Mouse (Mus musculus): Measurements from ENCODE around the gene Gm20388. TPM values are rescaled to one million over a fixed set of nuclear protein-coding genes. Genes with fewer than 3 reads are reported as not detected.
"Not testable (repeated sequence)": the region's sequence is repeated elsewhere in the genome, so short reads cannot be mapped to it uniquely, and the experiment has no call there.

The Gm20388 gene
- total RNA-seq, 2 experiments from 2014 or later: 2.4 to 2.6 TPM

GRCm38 (mm10) chr8:120675718-120676117 is 765.1 kb downstream of the Gm20388 start:
- no peak overlapping the region for H3K4me3 ChIP-seq
- DNase-seq (ENCODE audit: extremely low spot score in 1 of 2, low spot score in 2 of 2): no peak
- peak; percentile 43 for TF ChIP-seq CTCF (IDR thresholded peaks at IDR 0.05)
- H3K27ac ChIP-seq: no peak overlapping the region
- intact Hi-C loops (cut with DNase I): loop anchor here (2.0 kb wide), 1 partner anchor 417 kb away; no protein-coding TSS in a partner anchor

- Histone ChIP-seq H3K27ac (no peak overlapping the region), H3K4me3 (no peak overlapping the region)
- peak; percentile 82 to 86 for DNase-seq (ENCODE audit: extremely low spot score in 1 of 2, low spot score in 2 of 2)
- peak; percentile 95 for TF ChIP-seq CTCF (IDR thresholded peaks at IDR 0.05)
- intact Hi-C loops (cut with DNase I): no loop called here
Measured at GRCm38 (mm10) chr8:120678447-120678846, 767.8 kb downstream of the Gm20388 start.

- TF ChIP-seq CTCF (IDR thresholded peaks at IDR 0.05): no peak
- DNase-seq (ENCODE audit: extremely low spot score in 1 of 2, low spot score in 2 of 2): no peak
- no peak overlapping the region for H3K27ac ChIP-seq
- H3K4me3 ChIP-seq: no peak overlapping the region
- intact Hi-C loops (cut with DNase I): loop anchor here (1.0 to 5.0 kb wide), 2 partner anchors 57 to 116 kb away; partner anchors contain the start of gene Irf8
Measured at GRCm38 (mm10) chr8:120679629-120680387, 769.2 kb downstream of the Gm20388 start.

- H3K4me3 ChIP-seq; H3K27ac ChIP-seq; DNase-seq (ENCODE audit: extremely low spot score in 1 of 2, low spot score in 2 of 2): not testable (repeated sequence)
- intact Hi-C loops (cut with DNase I): loop anchor here (1.0 to 5.0 kb wide), 2 partner anchors 57 to 116 kb away; partner anchors contain the start of gene Irf8
- TF ChIP-seq CTCF (IDR thresholded peaks at IDR 0.05): peak; percentile 55
Measured at GRCm38 (mm10) chr8:120680405-120680804, 769.8 kb downstream of the Gm20388 start.

GRCm38 (mm10) chr8:120681113-120681512 is 770.5 kb downstream of the Gm20388 start:
- TF ChIP-seq CTCF (IDR thresholded peaks at IDR 0.05): no peak
- no peak overlapping the region for H3K4me3 ChIP-seq
- intact Hi-C loops (cut with DNase I): loop anchor here (5.0 kb wide), 1 partner anchor 56 kb away; the partner anchor contains the start of gene Irf8
- DNase-seq (ENCODE audit: extremely low spot score in 1 of 2, low spot score in 2 of 2): no peak
- H3K27ac ChIP-seq: no peak overlapping the region

GRCm38 (mm10) chr8:120683602-120684001 is 773.0 kb downstream of the Gm20388 start:
- no peak overlapping the region for H3K4me3 ChIP-seq
- peak; percentile 61 for TF ChIP-seq CTCF (IDR thresholded peaks at IDR 0.05)
- intact Hi-C loops (cut with DNase I): loop anchor here (5.0 kb wide), 1 partner anchor 54 kb away; the partner anchor contains the start of gene Irf8
- peak; percentile 54 to 55 for DNase-seq (ENCODE audit: extremely low spot score in 1 of 2, low spot score in 2 of 2)
- no peak overlapping the region for H3K27ac ChIP-seq

- DNase-seq (ENCODE audit: extremely low spot score in 1 of 2, low spot score in 2 of 2): no peak
- H3K27ac ChIP-seq: no peak overlapping the region
- H3K4me3 ChIP-seq: no peak overlapping the region
- intact Hi-C loops (cut with DNase I): loop anchor here (5.0 kb wide), 1 partner anchor 53 kb away; the partner anchor contains the start of gene Irf8
- no peak for TF ChIP-seq CTCF (IDR thresholded peaks at IDR 0.05)
Measured at GRCm38 (mm10) chr8:120684082-120684481, 773.4 kb downstream of the Gm20388 start.

GRCm38 (mm10) chr8:120685097-120685496 is 774.5 kb downstream of the Gm20388 start:
- H3K4me3 ChIP-seq: no peak overlapping the region
- TF ChIP-seq CTCF (IDR thresholded peaks at IDR 0.05): no peak
- DNase-seq (ENCODE audit: extremely low spot score in 1 of 2, low spot score in 2 of 2): no peak
- no peak overlapping the region; the same call in 1 of the 2 replicates for H3K27ac ChIP-seq
- intact Hi-C loops (cut with DNase I): no loop called here

GRCm38 (mm10) chr8:120685591-120685990 is 775.0 kb downstream of the Gm20388 start:
- no peak for DNase-seq (ENCODE audit: extremely low spot score in 1 of 2, low spot score in 2 of 2)
- no peak for TF ChIP-seq CTCF (IDR thresholded peaks at IDR 0.05)

GRCm38 (mm10) chr8:120686051-120686450 is 775.4 kb downstream of the Gm20388 start:
- TF ChIP-seq CTCF (IDR thresholded peaks at IDR 0.05): no peak
- no peak overlapping the region; the same call in 1 of the 2 replicates for H3K27ac ChIP-seq
- intact Hi-C loops (cut with DNase I): no loop called here
- no peak overlapping the region for H3K4me3 ChIP-seq
- DNase-seq (ENCODE audit: extremely low spot score in 1 of 2, low spot score in 2 of 2): no peak

More at GRCm38 (mm10) chr8:120685591-120685990, 775.0 kb downstream of the Gm20388 start:
- intact Hi-C loops (cut with DNase I): no loop called here
- Histone ChIP-seq H3K4me3 (no peak overlapping the region), H3K27ac (peak overlapping the region; percentile 15; the same call in 1 of the 2 replicates)

GRCm38 (mm10) chr8:120686576-120686975 is 775.9 kb downstream of the Gm20388 start:
- H3K4me3 ChIP-seq: no peak overlapping the region
- intact Hi-C loops (cut with DNase I): no loop called here
- DNase-seq (ENCODE audit: extremely low spot score in 1 of 2, low spot score in 2 of 2): no peak
- no peak overlapping the region for H3K27ac ChIP-seq
- TF ChIP-seq CTCF (IDR thresholded peaks at IDR 0.05): no peak

GRCm38 (mm10) chr8:120687786-120688185 is 777.1 kb downstream of the Gm20388 start:
- DNase-seq (ENCODE audit: extremely low spot score in 1 of 2, low spot score in 2 of 2): no peak
- intact Hi-C loops (cut with DNase I): no loop called here
- H3K4me3 ChIP-seq: no peak overlapping the region
- no peak overlapping the region for H3K27ac ChIP-seq
- TF ChIP-seq CTCF (IDR thresholded peaks at IDR 0.05): no peak
